Mouse (Mus musculus) megakaryocyte, adult 5-6 weeks (primary cell): ENCODE measurements around the gene Anapc2. TPM values are rescaled to one million over a fixed set of nuclear protein-coding genes. Genes with fewer than 3 reads are reported as not detected.

Experiments used
- ATAC-seq: 2 replicates; pipeline ENCODE4 v1.8.0; 2016; ENCODE audit warnings: mild to moderate bottlenecking, inconsistent platforms; ENCODE audit not compliant: poor library complexity, severe bottlenecking
- total RNA-seq, 2 experiments: library from RNA; stranded (forward) in 1 of 2; stranded (reverse) in 1 of 2; fragments of 153-499, 151-499 nt in 1 of 2; fragments of 221-1000, 200-1000 nt in 1 of 2; gene quantifications; 2 replicates each; pipeline versions ENCODE4 v1.2.3 to v1.2.4; 2015 to 2017

Anapc2 gene
- total RNA-seq, 2 experiments from 2014 or later, result 25.1 to 28.9 TPM

DNA sequence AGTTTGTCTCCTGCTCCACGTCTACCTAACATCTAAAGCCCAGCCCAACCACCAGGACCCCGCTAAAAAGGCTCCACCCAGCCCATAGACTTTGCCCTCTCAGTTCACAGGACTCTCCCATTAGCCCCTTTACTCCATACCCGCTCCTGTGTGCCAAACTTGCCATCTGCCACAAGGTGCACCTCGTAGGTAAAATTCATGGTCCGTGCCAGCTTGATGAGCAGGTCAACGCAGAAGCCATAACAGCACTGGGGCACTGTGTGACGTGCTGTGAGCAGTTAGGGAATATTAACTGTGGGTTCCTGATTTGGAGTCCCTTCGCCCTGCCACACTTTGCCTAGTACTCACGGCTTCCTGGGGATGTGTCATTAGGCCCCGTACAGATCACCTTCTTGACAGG, 25.8 kb downstream of the Anapc2 start:
- ATAC-seq, result no peak

DNA sequence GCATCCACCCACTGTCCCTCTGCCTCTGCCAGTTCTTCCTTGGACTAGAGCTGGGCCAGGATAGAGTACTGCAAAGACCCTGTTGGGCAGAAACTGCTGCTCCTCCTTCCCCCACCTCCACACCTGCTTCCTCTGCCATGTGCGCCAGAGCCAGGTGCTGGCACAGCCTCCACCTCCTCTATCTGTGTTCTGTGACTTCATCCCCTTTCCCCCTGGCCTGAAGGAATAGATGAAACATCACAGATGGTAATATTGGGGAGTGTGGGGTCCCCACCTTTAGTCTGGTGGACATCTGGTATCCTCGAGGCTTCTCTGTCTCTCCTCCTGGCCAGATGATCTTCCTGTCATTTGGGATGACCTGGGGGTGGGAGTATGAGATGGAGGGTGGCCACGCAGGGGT, 31.2 kb downstream of the Anapc2 start:
- ATAC-seq, result no peak

DNA sequence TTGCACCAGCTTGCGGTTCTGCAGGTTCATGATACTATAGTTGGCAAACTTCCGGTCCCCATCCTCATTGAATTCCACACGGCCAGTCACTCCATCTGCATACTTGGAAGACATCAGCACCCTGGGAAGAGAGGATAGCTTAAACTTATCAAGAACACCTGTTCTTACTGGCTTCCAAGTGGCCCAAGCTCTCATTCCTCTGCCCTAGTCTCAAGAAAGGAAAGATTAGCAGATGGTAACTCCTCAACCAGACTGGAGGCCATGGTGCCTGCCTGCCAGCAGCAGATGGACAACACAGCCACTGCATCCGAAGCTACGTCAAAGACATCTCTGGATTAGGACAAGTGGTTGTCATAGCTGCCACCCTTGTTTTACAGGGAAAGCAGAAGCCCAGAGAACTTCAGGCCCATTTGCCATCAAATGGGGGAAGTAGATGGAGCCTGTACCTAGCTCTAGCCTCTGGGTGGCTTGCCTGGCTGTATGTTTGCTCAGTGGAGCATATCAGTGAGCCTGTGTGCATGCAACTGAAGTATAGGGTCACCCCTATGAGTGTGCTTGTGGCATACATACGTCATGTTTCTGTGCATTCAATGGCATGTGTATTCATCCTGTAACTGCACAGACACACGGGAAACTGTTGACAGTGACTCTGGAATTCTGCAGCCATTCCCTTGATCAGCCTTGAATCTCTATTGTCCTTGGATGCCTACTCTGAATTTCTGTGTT, 31.8 kb downstream of the Anapc2 start:
- no peak for ATAC-seq

DNA sequence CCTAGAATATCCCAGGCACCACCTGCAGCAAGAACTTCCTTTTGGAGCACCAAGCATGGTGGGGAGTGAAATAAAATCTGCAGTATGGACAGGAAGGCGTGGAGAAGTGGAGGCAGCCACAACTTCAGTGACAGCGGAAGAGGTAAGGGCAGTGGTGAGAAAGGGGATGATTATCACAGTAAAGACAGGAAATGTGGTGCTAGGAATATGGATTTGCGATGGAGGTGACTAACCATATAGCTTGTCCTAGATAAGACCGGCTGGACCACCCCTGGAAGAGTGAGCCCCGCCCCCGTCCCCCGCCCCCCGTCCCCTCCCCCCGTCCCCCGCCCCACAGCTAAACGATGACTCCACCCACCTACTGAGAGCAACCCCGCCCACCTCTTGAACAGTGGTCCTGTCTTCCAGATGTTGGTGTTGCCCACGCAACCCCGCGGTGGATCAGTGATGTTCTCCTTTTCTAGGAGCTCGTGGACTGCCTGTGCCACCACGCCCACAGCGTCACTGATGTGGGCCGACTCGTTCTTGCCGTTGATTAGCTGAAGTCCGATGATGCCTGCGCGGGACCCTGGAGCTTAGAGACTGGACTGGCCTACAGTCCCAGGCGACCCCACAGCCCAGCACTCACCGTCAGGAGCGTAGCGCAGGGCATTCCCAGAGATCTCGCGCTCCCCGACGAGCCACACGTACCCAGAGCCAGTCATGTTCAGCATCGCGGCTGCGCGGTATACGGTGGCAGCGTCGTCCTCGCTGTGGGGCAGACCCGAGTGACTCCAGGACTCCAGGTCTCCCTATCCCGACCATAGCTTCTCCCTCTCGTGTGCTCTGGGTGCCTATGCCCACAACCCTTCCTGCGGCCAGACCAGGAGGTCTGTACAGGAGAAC, 32.6 kb downstream of the Anapc2 start:
- ATAC-seq, result peak; percentile 72

DNA sequence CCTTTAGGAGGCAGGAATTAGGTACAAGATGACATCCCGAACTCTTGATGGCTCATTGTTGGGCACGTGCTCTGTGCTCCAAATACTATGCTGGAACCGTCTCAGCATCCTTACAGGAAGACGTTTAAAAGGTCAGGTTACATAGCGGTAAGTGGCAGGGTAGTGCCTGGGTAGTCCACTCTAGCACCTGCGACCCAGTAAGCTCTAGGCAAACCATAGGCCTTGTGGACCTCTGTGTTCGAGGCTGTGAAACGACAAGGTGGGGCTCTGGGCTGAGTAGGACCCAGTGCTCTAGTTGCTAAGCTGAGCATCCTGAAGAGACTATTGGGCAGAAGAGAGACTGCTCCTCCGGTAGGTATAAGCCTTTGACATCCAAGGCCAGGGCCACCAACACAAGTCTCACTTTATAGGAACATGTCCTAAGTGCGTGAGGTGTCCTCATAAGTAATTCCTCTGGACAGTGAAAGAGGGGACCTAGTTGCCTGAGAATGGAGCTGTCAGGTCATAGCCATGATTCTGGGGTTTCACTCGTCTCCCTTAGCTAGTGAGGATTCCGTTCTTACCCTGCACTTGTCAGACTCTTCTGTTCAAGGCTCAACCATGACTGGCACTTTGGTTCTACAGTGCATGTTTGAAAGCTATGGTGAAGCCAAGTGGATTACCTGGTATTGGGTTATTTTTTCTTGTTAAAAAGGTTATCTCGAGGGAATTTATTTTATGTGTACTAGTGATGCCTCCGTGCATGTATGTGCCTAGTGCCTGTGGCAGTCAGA, 33.5 kb downstream of the Anapc2 start:
- ATAC-seq, result no peak

DNA sequence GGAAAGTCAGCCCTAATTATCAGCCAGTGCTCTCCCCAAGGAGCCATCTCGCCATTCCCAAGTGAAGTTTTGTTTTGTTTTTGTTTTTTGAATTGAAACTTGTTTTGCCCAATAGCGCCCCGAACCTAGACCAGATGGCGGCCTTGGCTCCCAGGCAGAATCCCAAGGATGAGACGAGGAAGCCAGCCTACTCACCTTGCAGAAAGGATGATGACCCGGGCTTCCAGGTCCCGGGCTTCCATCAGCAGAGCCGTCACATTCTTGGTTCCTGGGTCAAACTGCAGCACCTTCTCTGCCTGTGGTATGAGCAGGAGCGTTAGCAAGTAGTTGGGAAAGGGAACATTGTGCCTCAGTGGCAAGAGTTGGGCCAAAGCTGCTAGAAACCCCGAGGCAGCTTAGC, 37.9 kb downstream of the Anapc2 start:
- no peak for ATAC-seq

DNA sequence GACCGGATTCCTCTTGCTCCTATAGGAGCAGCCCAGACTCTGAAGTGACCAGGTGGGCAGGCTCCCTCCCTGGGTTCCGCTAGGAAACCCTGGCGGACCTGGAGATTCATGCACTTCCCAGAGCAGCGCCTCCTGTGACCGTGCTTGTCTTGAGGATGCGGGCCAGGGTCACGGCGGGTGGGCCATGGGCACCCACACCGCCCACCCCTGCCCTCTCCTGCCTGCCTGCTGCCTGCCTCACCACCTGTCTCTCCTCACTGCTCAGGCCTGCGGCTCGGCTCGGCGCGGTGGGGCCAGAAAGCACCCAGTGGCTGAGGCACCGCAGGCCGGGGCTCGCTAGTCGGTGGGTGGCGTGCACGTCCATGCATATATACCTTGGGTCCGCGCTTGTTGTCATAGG, 38.7 kb downstream of the Anapc2 start:
- ATAC-seq, result no peak

DNA sequence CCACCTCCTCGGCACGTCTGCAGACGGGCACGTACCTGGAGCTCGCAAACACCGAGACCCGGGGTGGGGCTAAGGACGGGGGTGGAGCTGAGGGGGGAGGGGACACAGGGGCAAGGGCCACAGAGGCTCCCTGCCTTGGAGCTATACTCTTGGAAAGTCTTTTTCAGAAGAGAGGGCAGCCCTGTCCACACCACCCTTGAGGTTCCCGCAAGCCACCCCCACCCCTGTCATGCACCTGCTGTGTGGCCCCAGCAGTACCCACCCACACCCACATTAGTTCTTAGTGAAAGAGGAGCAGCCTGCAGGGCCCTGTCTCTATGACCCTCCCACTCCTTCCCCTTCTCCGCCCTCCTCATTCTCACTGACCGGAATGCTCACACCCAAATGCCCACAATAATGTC, 39.2 kb downstream of the Anapc2 start:
- ATAC-seq, result no peak

DNA sequence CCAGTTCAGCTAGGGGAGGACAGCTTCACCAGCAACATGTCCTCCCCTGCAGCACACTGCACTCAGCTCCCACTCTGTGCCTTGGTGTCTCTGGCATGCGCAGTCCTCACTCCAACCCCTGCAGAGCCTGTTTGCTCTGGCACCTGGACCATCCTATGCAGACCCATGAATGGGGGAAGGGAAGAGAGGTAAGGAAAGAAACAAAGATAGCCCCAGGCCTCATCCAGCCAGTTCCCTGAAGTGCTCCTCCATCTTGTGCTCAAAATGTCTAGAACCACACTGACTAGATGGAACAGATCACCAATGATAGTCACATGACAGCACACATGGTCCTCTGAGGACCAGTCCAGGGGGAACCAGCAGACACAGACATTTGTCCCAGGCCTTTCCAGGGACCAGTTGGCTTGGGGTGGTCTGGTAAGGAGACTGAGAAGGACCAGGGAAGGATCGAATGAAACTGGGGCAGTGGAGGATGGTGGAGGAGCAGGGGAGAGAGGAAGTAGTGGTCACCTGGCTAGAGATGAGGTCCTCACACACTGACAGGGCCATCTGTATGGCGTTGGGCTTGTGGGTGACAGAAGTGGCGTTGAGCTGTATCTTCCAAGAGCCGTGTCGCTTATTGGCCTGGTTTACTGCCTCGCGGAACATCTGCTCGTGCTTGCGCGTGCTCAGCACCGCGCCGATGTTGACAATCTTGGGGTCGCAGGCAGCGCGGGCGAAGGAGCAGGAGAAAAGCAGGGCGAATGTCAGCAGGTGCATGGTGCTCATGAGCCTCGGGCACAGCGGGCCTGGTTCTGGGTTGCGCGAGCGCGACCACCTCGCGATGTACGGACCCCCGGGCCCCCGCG, 46.1 kb downstream of the Anapc2 start:
- no peak for ATAC-seq

DNA sequence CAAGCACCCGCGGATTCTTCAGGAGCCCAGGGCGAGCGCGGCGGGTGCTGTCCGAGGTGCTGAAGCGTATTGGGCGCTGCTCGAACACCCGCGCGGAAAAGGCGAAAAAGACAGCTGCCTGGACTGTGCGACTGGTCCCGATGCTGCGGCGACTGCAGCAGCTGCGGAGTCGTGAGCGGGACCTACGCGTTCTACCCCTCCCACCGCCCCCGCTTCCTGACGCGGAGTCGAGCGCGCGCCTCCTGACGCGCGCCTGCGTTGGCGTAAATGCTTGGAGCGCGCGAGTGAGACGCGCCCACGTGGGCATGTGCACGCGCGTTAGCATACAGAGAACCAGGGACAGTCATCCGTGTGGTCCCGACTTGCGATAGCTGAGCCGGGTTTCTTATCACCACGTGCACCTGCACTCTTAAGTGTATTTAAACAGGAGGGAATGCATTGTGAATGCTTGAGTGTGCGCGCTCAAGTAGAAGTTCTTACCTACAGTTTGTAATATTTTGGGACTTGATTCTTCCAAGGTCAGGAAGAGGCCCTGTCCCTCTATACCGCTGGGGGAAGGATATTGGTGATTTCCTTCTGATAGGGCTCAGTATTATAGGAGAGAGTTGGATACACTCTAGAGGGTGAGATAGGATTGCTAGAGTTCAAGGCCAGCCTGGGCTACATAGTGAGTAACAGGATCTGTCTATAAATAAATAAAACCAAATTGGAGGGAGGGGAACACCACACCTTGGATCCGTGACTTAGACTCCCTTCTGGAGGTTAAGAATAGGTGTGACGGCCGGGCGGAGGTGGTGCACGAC, 46.9 kb downstream of the Anapc2 start, which contains the start of gene Grin1:
Gene Grin1 (minus strand): TSS at position 217 of the 803 bp plus-strand sequence.
- ATAC-seq, result peak; percentile 57

DNA sequence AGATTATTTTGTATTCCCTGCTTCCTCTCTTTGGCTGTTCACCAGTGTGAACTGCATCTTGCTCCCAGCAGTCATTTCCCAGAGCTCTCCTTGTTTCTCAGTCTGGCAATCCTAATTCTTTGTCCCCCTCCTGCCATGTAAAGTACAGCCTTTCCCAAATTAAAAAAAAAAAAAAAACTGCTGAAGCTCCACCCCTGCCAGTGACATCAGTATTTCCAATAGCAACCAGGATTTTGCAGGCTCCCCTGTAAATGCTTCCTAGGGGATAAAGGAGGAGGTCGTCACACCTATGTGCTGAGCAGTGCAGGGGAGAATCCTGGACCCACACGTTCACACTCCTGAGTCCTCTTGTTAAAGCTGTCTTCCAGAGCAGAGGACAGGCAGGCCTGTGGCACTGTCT, 47.8 kb downstream of the Anapc2 start:
- no peak for ATAC-seq

DNA sequence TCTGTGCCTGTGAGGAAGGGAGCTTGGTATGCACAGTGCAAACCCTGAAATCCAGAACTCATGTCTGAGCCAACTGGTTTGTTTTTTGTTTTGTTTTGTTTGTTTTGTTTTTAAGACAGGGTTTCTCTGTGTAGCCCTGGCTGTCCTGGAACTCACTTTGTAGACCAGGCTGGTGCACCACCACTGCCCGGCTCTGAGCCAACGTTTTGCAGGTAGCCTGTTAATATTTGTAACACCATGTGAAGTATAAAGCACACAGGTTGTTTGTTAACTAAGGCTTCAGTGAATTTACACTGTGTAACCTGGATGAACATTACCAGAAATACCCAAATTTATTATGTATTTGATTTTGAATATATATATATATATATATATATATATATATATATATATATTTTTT, 53.8 kb downstream of the Anapc2 start:
- no peak for ATAC-seq

DNA sequence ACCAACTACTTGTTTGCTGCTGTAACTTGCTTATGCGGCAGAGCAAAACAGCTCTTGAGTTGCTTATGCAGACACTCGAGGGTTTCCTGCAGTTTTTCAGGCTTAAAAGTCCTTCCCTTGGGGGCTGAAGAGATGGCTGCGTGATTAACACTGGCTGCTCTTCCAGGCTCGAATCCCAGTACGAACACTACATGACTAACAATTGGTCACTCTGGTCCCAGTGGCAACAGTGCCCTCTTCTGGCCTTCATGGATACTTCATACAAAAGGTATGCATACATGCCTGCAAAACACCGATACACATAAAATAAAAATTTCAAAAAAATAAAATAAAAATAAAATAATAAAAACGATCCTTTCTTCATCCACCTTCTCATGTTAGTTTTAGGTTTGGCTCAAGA, 56.2 kb downstream of the Anapc2 start:
- no peak for ATAC-seq

DNA sequence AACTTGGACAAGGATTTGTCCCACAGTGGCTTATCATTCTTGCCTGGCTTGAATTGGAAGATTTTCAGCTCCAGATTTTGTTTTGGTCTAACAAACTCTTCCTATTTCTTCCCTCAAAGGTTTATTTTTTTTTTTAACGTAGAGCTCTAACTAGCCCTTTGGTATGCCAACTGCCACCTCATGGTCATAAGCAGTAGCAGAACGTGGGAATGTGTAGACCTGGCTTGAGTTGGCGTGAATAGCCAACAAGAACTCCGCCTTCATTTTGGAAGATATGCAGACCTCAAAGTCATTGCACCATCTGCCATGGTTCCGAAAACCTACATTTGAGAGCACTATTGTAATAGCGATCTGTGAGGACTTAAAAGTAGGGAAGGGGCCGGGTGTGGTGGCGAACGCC, 59.2 kb downstream of the Anapc2 start:
- no peak for ATAC-seq

DNA sequence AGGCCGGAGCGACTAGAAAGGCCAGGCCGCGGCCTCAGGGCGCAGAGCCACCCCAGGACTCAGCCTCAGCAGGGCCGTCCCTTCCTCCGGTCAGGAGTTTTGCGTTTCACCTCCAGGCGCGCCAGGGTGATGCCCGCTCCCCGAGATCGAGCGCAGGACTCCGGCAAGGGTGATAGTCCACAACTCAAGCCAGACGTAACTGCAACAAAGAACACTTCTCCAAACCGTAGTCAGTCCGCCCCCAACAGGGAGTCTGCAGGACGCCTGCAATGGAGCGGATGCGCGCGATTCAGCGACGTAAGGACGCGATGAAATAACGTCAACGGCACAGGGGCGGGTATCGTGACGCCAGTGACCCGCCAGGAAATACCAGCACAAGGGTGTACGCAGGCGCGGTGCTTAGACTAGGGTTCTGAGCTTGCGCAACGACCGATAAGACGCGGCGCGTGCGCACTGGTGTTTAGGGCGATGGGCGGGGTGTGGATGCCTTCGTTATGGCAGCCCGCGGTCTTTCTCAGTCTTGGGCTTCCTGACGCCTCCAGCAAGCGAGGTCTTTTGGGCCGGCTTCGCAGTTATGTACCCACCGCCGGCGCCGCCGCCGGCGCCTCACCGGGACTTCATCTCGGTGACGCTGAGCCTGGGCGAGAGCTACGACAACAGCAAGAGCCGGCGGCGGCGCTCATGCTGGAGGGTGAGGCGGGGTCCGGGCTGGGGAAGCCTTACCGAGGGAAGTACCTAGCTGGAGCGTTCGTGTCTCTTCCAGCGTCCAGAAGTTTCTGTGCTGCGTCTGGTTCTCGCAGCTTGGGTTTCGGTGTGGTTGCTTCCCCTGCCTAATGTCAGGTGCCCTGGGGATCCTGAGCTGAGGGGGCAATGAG, 60.2 kb downstream of the Anapc2 start, which contains the start of gene Man1b1:
Gene Man1b1 (plus strand): TSS at position 53 of the 875 bp plus-strand sequence.
- peak; percentile 97 for ATAC-seq

DNA sequence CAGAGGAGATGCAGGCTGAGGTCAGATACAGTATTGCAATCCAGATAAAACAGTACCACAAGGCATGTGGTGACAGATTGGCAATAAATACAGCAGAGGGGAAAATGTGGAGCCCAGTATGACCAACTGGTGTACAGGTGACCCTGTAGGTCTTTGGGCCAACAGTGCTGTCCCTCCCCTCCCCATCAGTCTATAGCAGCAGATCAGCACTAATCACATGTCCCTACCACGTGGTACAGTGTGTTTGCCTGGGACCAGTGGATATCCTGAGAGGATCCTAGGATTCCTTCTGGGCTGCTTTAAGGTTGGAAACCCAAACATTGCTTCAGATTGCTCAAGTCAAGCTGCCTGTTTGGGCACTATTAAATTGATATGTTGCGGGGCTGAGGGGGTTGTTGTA, 61.3 kb downstream of the Anapc2 start:
- no peak for ATAC-seq
